Mouse (Mus musculus) mature B cell (primary cell): ENCODE data around the gene Olfr391-ps.

Experiments used
- in situ Hi-C: fragments of 300-500 bp; cut with MboI; formaldehyde crosslinking; loops from 2 replicates; pipeline ENCODE4 v1.14.3; 2019

The Olfr391-ps gene

DNA sequence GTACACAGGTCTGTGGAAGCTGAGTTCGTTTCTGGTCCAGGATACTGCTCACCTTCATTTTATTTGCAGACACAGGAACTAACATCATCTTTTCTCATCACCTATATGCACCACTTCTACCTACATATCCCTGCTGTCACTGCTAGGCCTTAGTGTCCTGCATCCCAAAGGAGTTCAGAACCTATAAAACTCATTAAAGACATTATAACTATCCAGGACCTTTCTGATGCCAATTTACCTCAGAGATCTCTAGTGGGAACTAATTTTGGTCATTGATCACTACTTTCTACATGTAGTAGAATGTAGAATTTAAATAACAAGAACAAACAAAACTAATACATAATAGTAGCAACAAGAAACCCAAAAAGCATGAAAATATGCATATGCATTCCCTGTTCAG is at the start of gene Olfr391-ps:
Gene Olfr391-ps (minus strand): TSS at position 101 of the 400 bp plus-strand sequence.
- in situ Hi-C loops = no loop called here

DNA sequence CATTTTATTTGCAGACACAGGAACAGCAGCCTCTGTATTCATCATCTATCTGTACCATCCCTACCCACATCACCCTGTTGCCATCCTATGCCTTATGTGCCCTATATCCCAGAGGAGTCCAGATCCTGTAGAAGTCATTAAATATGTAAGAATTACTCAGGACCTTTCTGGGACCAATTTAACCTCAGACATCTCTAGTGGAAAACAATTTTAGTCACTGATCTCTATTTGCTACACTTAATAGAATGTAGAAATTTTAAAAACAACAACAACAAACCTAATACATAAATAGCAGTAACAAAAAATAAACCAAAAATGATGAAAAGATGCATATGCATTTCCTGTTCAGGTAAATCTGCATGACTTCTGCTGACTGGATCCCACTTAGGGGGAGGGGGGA is 48.5 kb upstream of the Olfr391-ps start, which contains the start of gene Olfr393:
Gene Olfr393 (minus strand): TSS at position 101 of the 400 bp plus-strand sequence.
- in situ Hi-C loops = no loop called here

DNA sequence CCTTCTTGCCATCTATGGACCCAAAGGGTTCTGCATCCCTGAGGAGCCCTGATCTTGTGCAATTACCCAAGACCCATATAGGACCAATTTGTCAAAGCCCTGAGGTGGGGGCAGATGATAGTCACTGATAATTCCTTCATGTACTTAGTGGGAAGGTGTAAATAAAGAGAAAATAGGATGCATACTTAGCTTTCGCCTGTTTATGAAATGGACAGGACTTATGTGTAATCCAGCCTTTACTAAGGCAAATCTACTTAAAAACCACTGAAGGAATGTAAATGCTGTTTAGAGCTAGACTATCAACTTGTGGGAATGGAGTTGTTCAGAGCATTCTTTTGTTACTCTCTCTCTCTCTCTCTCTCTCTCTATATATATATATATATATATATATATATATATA is 14.1 kb upstream of the Olfr391-ps start, which contains the start of gene Olfr392:
Gene Olfr392 (minus strand): TSS at position 101 of the 400 bp plus-strand sequence.
- in situ Hi-C loops = no loop called here

DNA sequence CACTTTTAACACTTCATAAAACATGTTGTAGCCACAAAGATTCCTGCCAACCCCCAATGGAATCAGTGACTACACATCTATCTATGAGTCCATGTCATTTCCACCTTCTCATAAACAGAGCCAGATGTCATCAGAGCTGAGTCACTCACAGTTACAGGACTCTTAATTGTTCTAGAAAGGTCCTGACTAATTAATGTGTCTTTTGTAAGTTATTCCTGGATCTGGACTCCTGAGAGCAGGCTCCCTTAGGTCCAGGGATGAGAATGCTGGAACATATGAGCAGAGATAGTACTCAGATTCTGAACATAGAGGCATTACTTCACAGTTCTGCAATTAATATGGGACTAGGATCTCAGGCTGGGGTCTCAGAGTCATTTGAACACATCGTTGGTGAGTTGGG is 20.2 kb downstream of the Olfr391-ps start, which contains the start of gene Olfr390:
Gene Olfr390 (plus strand): TSS at position 301 of the 400 bp plus-strand sequence.
- in situ Hi-C loops = no loop called here

DNA sequence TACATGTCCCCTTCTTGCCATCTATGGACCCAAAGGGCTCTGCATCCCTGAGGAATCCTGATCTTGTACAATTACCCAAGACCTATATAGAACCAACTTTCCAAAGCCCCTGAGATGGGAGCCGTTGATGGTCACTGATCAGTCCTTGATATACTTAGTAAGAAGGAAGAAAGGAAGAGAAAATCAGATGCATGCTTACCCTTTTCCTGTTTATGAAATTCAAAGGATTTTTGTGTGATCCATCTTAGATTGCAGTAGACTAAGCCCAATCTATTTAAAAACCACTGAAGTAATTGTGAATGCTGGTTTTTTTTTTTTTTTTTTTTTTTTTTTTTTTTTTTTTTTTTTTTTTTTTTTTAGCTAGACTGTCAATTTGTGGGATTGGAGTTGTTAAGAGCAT is 22.2 kb downstream of the Olfr391-ps start, which contains the start of gene Olfr389:
Gene Olfr389 (minus strand): TSS at position 101 of the 400 bp plus-strand sequence.
- in situ Hi-C loops = no loop called here

DNA sequence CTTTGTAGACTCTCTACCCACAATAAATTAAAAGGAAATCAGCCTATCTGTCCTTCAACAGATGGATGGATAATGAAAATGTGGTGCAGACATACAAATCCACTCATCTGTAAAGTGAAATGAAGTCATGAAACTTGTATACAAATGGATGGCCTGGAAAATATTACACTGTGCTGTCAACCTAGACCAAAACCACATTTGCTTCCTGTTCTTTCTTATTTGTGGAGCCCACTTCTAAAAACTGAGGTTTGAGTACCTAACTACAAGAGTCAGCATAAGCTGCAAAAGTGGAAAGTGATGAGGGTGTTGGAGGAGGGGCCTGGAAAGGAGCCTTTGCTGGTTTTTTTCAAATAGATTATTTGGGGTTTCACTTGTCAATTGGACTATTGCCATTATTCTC is 43.7 kb downstream of the Olfr391-ps start:
- in situ Hi-C loops = no loop called here
